Comparison of ENCODE assay signal across 15 mouse cellular contexts in genomic region chr1:185247429-185248085, GRCm38 (mm10). TPM values are rescaled to one million over a fixed set of nuclear protein-coding genes. Genes with fewer than 3 reads are reported as not detected.
DNase-seq lines count a peak whose midpoint lies in the region; ATAC-seq lines count a peak whose summit lies in the region.
"Had no signal": no experiment of that assay in that cellular context is flagged by ENCODE, and none has a peak within 500 bp of the region (broad histone marks: within the 10 kb centered on the region; RNA-seq: fewer than 3 reads in every experiment).

No protein-coding gene starts in this region.

- no peaks in the 10 kb centered on the region for H3K4me1 ChIP-seq in liver, embryonic 15.5 days (replicated peaks)
- H3K4me1 ChIP-seq in limb, embryonic 15.5 days: peaks cover 12% of the 10 kb centered on the region; the same call in 1 of the 2 replicates
- H3K4me1 ChIP-seq: embryonic facial prominence, embryonic 10.5 days; midbrain, embryonic 15.5 days had no signal

- H3K9ac ChIP-seq in liver, embryonic 15.5 days: no peak overlapping the region
- H3K9ac ChIP-seq in limb, embryonic 15.5 days: no peak overlapping the region
- H3K9ac ChIP-seq: liver, embryonic 14.5 days; midbrain, embryonic 15.5 days had no signal

- 80% methylated on average over 20 of the region's 20 CpGs for WGBS in liver, embryonic 15.5 days (ENCODE audit: insufficient replicate concordance)
- WGBS in limb, embryonic 15.5 days: 72% methylated on average over 20 of the region's 20 CpGs

- H3K4me2 ChIP-seq in liver, embryonic 15.5 days: no peak overlapping the region
- no peak overlapping the region for H3K4me2 ChIP-seq in limb, embryonic 15.5 days
- H3K4me2 ChIP-seq: midbrain, embryonic 15.5 days had no signal

- no peak overlapping the region for H3K4me3 ChIP-seq in liver, embryonic 15.5 days (replicated peaks)
- H3K4me3 ChIP-seq in limb, embryonic 15.5 days: no peak overlapping the region
- H3K4me3 ChIP-seq: embryonic facial prominence, embryonic 10.5 days; midbrain, embryonic 15.5 days; myocyte had no signal

- no peaks in the 10 kb centered on the region for H3K27me3 ChIP-seq in liver, embryonic 15.5 days
- no peaks in the 10 kb centered on the region for H3K27me3 ChIP-seq in limb, embryonic 15.5 days
- H3K27me3 ChIP-seq: midbrain, embryonic 15.5 days had no signal

- DNase-seq in liver: no peak
- DNase-seq in R1 (ENCODE audit: low read depth, low spot score): peak; percentile 47
- peak; percentile 24 for DNase-seq in kidney, postnatal 14 days
- no peak for DNase-seq in spleen, adult 12 weeks (ENCODE audit: low spot score)
- DNase-seq: cerebellum, adult 8-10 months; heart, postnatal 4 days; lung, postnatal 14 days; thymus, postnatal 25 days had no signal

- H3K9me3 ChIP-seq in liver, embryonic 15.5 days (replicated peaks): no peaks in the 10 kb centered on the region
- H3K9me3 ChIP-seq in limb, embryonic 15.5 days: no peaks in the 10 kb centered on the region
- H3K9me3 ChIP-seq: embryonic facial prominence, embryonic 10.5 days; midbrain, embryonic 15.5 days had no signal

- H3K27ac ChIP-seq in liver, embryonic 15.5 days (replicated peaks): 0 out of 2 replicates have a peak overlapping the region, but pooled peaks have one; percentile 24
- peak overlapping the region; percentile 65 for H3K27ac ChIP-seq in limb, embryonic 15.5 days
- H3K27ac ChIP-seq: embryonic facial prominence, embryonic 10.5 days; liver, embryonic 14.5 days; midbrain, embryonic 15.5 days had no signal

- H3K36me3 ChIP-seq in liver, embryonic 15.5 days (replicated peaks): peaks cover 72% of the 10 kb centered on the region
- peaks cover 85% of the 10 kb centered on the region for H3K36me3 ChIP-seq in limb, embryonic 15.5 days

- ATAC-seq in liver, embryonic 15.5 days (ENCODE audit: insufficient read depth): peak; percentile 38; the same call in 1 of the 2 replicates
- no peak for ATAC-seq in limb, embryonic 15.5 days (ENCODE audit: insufficient number of reproducible peaks, low FRiP score, low TSS enrichment, low read depth)
- no peak for ATAC-seq in CD4-positive, CD25-positive, alpha-beta regulatory T cell, adult 4 months
- ATAC-seq: midbrain, embryonic 15.5 days had no signal

RNA-seq across cellular contexts. Expression of gene Rab3gap2, which starts 43.6 kb away (rescaled TPM):
- 11.6 and 13.0 TPM in 2 replicates for polyA plus RNA-seq in liver, embryonic 15.5 days (2015; fragmentation: Nextera tagmentation; extraction: Ambion mirVana)
- 23.7 and 23.9 TPM in 2 replicates for polyA plus RNA-seq in limb, embryonic 15.5 days (2015; fragmentation: Nextera tagmentation; extraction: Ambion mirVana)
- 10 to 100 TPM; 14.7 to 20.7 TPM for polyA plus RNA-seq in CD4-positive, CD25-positive, alpha-beta regulatory T cell, adult 4 months (2017; shearing (Covaris generic))

Comparison
In these comparisons a context has a peak if more than half of its experiments do, and no peak if none do; other contexts are left out.
1. DNase-seq: peak in R1 (single experiment) and kidney, postnatal 14 days (single experiment); none in liver (single experiment) and spleen, adult 12 weeks (single experiment).